Mouse (Mus musculus): Measurements from ENCODE around the gene Ftl1.

- TF ChIP-seq CTCF (IDR thresholded peaks at IDR 0.05; ENCODE audit: insufficient read depth, low read depth, low read length) (no peak), POLR2A (IDR thresholded peaks at IDR 0.05; ENCODE audit: insufficient read depth, low read depth, low read length) (no peak)
These were observed 33.3 kb upstream of the Ftl1 start for GRCm38 (mm10) chr7:45492951-45493350.
